Comparison of ENCODE assay signal across 13 mouse cellular contexts in genomic region chr5:28563401-28563800, GRCm38 (mm10).
A peak's percentile ranks its signal among the peaks of the same experiment; 100 is the strongest.
DNase-seq lines count a peak whose midpoint lies in the region; ATAC-seq and TF ChIP-seq lines count a peak whose summit lies in the region.
"Had no signal": no experiment of that assay in that cellular context is flagged by ENCODE, and none has a peak within 500 bp of the region (broad histone marks: within the 10 kb centered on the region; RNA-seq: fewer than 3 reads in every experiment).

No protein-coding gene starts in this region.

- no peak overlapping the region for H3K4me2 ChIP-seq in liver, embryonic 12.5 days
- H3K4me2 ChIP-seq in liver, embryonic 11.5 days = no peak overlapping the region
- no peak overlapping the region for H3K4me2 ChIP-seq in intestine, postnatal 0 days (replicated peaks; ENCODE audit: low read depth)
- no peak overlapping the region for H3K4me2 ChIP-seq in lung, embryonic 14.5 days
- no peak overlapping the region for H3K4me2 ChIP-seq in stomach, embryonic 16.5 days (ENCODE audit: low read depth, low read length)
- H3K4me2 ChIP-seq: limb, embryonic 13.5 days; midbrain, embryonic 13.5 days had no signal

- no peak overlapping the region for H3K9ac ChIP-seq in liver, embryonic 12.5 days
- H3K9ac ChIP-seq in liver, embryonic 11.5 days (ENCODE audit: low read depth, low read length) = no peak overlapping the region
- H3K9ac ChIP-seq in intestine, postnatal 0 days (ENCODE audit: low read depth, low read length) = no peak overlapping the region
- H3K9ac ChIP-seq in lung, embryonic 14.5 days = no peak overlapping the region
- no peak overlapping the region; the same call in 1 of the 2 replicates for H3K9ac ChIP-seq in stomach, embryonic 16.5 days (ENCODE audit: low read length)
- H3K9ac ChIP-seq: limb, embryonic 13.5 days; midbrain, embryonic 13.5 days had no signal

- no peaks in the 10 kb centered on the region for H3K4me1 ChIP-seq in liver, embryonic 12.5 days
- no peaks in the 10 kb centered on the region for H3K4me1 ChIP-seq in liver, embryonic 11.5 days (replicated peaks; ENCODE audit: control insufficient read depth, insufficient read depth, low read length)
- no peaks in the 10 kb centered on the region for H3K4me1 ChIP-seq in intestine, postnatal 0 days (replicated peaks; ENCODE audit: control insufficient read depth, insufficient read depth, low read length)
- H3K4me1 ChIP-seq in lung, embryonic 14.5 days (ENCODE audit: insufficient read depth) = 0 out of 2 replicates have a peak, but pooled peaks cover 3% of the 10 kb centered on the region
- H3K4me1 ChIP-seq in stomach, embryonic 16.5 days (ENCODE audit: control insufficient read depth, insufficient read depth, low read length) = no peaks in the 10 kb centered on the region
- H3K4me1 ChIP-seq: limb, embryonic 13.5 days had no signal

- no peak overlapping the region for H3K27ac ChIP-seq in liver, embryonic 12.5 days
- H3K27ac ChIP-seq in liver, embryonic 11.5 days (ENCODE audit: low read depth, low read length) = no peak overlapping the region
- peak overlapping the region; percentile 62; the same call in 1 of the 2 replicates for H3K27ac ChIP-seq in intestine, postnatal 0 days (ENCODE audit: low read depth, low read length)
- H3K27ac ChIP-seq in lung, embryonic 14.5 days (ENCODE audit: low read depth) = peak overlapping the region; percentile 73
- H3K27ac ChIP-seq in stomach, embryonic 16.5 days (ENCODE audit: low read length) = peak overlapping the region; percentile 85
- H3K27ac ChIP-seq: limb, embryonic 13.5 days; midbrain, embryonic 13.5 days had no signal

- no peaks in the 10 kb centered on the region for H3K27me3 ChIP-seq in liver, embryonic 12.5 days (replicated peaks)
- H3K27me3 ChIP-seq in liver, embryonic 11.5 days (replicated peaks; ENCODE audit: control insufficient read depth, insufficient read depth, low read length) = no peaks in the 10 kb centered on the region
- no peaks in the 10 kb centered on the region for H3K27me3 ChIP-seq in intestine, postnatal 0 days (replicated peaks; ENCODE audit: control insufficient read depth, insufficient read depth, low read length)
- no peaks in the 10 kb centered on the region for H3K27me3 ChIP-seq in lung, embryonic 14.5 days (ENCODE audit: insufficient read depth, low read length)
- no peaks in the 10 kb centered on the region for H3K27me3 ChIP-seq in stomach, embryonic 16.5 days (ENCODE audit: control insufficient read depth, insufficient read depth, low read length)
- H3K27me3 ChIP-seq: limb, embryonic 13.5 days; midbrain, embryonic 13.5 days; Patski had no signal

- 27% methylated on average over 3 of the region's 3 CpGs for WGBS in liver, embryonic 12.5 days (ENCODE audit: insufficient replicate concordance)
- 24% methylated on average over 3 of the region's 3 CpGs for WGBS in liver, embryonic 11.5 days
- 19% methylated on average over 3 of the region's 3 CpGs for WGBS in intestine, postnatal 0 days
- 14% methylated on average over 3 of the region's 3 CpGs for WGBS in lung, embryonic 14.5 days
- WGBS in stomach, embryonic 16.5 days = 13% methylated on average over 3 of the region's 3 CpGs

- H3K9me3 ChIP-seq in liver, embryonic 12.5 days (replicated peaks) = no peaks in the 10 kb centered on the region
- no peaks in the 10 kb centered on the region for H3K9me3 ChIP-seq in liver, embryonic 11.5 days (ENCODE audit: control insufficient read depth, low read length)
- no peaks in the 10 kb centered on the region for H3K9me3 ChIP-seq in intestine, postnatal 0 days (ENCODE audit: control insufficient read depth)
- no peaks in the 10 kb centered on the region for H3K9me3 ChIP-seq in lung, embryonic 14.5 days (ENCODE audit: low read depth, low read length)
- H3K9me3 ChIP-seq in stomach, embryonic 16.5 days (replicated peaks; ENCODE audit: control insufficient read depth, low read length) = no peaks in the 10 kb centered on the region
- H3K9me3 ChIP-seq: limb, embryonic 13.5 days; midbrain, embryonic 13.5 days had no signal

- H3K4me3 ChIP-seq in liver, embryonic 12.5 days = no peak overlapping the region
- H3K4me3 ChIP-seq in liver, embryonic 11.5 days (ENCODE audit: low read depth, low read length) = no peak overlapping the region
- no peak overlapping the region for H3K4me3 ChIP-seq in intestine, postnatal 0 days (ENCODE audit: low read depth, low read length)
- H3K4me3 ChIP-seq in lung, embryonic 14.5 days (ENCODE audit: low read depth, low read length) = no peak overlapping the region
- no peak overlapping the region for H3K4me3 ChIP-seq in stomach, embryonic 16.5 days (replicated peaks; ENCODE audit: low read length)
- H3K4me3 ChIP-seq: limb, embryonic 13.5 days; midbrain, embryonic 13.5 days had no signal

- no peaks in the 10 kb centered on the region for H3K36me3 ChIP-seq in liver, embryonic 12.5 days
- no peaks in the 10 kb centered on the region for H3K36me3 ChIP-seq in liver, embryonic 11.5 days (ENCODE audit: control insufficient read depth, insufficient read depth, low read length)
- H3K36me3 ChIP-seq in intestine, postnatal 0 days (ENCODE audit: control insufficient read depth, insufficient read depth) = no peaks in the 10 kb centered on the region
- no peaks in the 10 kb centered on the region for H3K36me3 ChIP-seq in lung, embryonic 14.5 days (ENCODE audit: insufficient read depth)
- no peaks in the 10 kb centered on the region for H3K36me3 ChIP-seq in stomach, embryonic 16.5 days (ENCODE audit: control insufficient read depth, insufficient read depth, low read length)
- H3K36me3 ChIP-seq: limb, embryonic 13.5 days; midbrain, embryonic 13.5 days had no signal

- no peak for TF ChIP-seq CTCF in intestine, postnatal 0 days (IDR thresholded peaks at IDR 0.05; ENCODE audit: low read depth)
- TF ChIP-seq CTCF in lung, embryonic 14.5 days (IDR thresholded peaks at IDR 0.05; ENCODE audit: low read depth) = no peak

- peak; percentile 35; the same call in 1 of the 2 replicates for ATAC-seq in liver, embryonic 12.5 days
- ATAC-seq in liver, embryonic 11.5 days (replicated peaks; ENCODE audit: low FRiP score) = no peak
- ATAC-seq in intestine, postnatal 0 days = peak; percentile 93
- peak; percentile 89 for ATAC-seq in lung, embryonic 14.5 days (ENCODE audit: insufficient read depth)
- peak; percentile 92 for ATAC-seq in stomach, embryonic 16.5 days (ENCODE audit: insufficient read depth, low FRiP score)
- no peak for ATAC-seq in activated CD4-positive, CD25-positive, alpha-beta regulatory T cell, adult 4 months
- no peak for ATAC-seq in erythroblast, adult 5-6 weeks (replicated peaks; ENCODE audit: low FRiP score, poor library complexity, severe bottlenecking)
- ATAC-seq: midbrain, embryonic 13.5 days; Patski had no signal

- DNase-seq in liver, embryonic 11.5 days (ENCODE audit: low spot score) = no peak
- peak; percentile 62 for DNase-seq in lung, embryonic 14.5 days
- DNase-seq: cerebellum, postnatal 25 days; heart, postnatal 4 days; right cerebral cortex, adult 18-20 months had no signal

Comparison
In these comparisons a context has a peak if more than half of its experiments do, and no peak if none do; other contexts are left out.
1. ATAC-seq: peak in liver, embryonic 12.5 days (single experiment), intestine, postnatal 0 days (single experiment), lung, embryonic 14.5 days (single experiment) and stomach, embryonic 16.5 days (single experiment); none in liver, embryonic 11.5 days (single experiment), activated CD4-positive, CD25-positive, alpha-beta regulatory T cell, adult 4 months (single experiment) and erythroblast, adult 5-6 weeks (single experiment).
2. H3K27ac ChIP-seq: peak in intestine, postnatal 0 days (single experiment), lung, embryonic 14.5 days (single experiment) and stomach, embryonic 16.5 days (single experiment); none in liver, embryonic 12.5 days (single experiment) and liver, embryonic 11.5 days (single experiment).